Mouse (Mus musculus): ENCODE measurements at regions not wholly inside any gene's neighbourhood (a gene's known extent, or its start where the extent isn't known, plus 50 kb on each side); places are given as distances from the start of the nearest gene placed in this dataset.

DNA sequence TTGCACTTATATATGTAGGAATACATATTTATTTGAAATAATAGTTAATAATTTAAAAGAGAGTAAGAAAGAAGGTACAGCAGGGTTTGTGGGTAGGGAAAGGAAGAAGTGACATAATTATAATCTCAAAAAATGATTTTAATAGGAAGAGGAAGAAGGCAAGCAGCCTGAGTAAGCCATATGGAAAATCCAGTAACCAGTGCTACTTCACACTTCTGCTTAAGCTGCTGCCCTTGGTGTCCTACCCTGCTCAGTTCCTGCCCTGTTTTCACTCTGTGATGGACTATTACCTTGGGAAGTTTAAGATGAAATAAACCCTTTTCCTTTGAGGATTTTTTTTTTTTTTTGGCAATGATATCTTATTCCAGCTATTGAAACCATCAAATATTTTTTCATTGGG, 537.5 kb upstream of the Zeb2 start:
- Histone ChIP-seq H3K27me3 (ENCODE audit: control insufficient read depth, insufficient read depth, low read length, poor library complexity, severe bottlenecking) (no peaks in the 10 kb centered on the region), H3K9ac (ENCODE audit: low read depth, poor library complexity, severe bottlenecking) (no peak overlapping the region), H3K36me3 (ENCODE audit: control insufficient read depth, insufficient read depth, low read length, poor library complexity, severe bottlenecking) (no peaks in the 10 kb centered on the region), H3K9me3 (replicated peaks; ENCODE audit: control insufficient read depth, insufficient read depth, low read length, poor library complexity, severe bottlenecking) (no peaks in the 10 kb centered on the region), H3K4me3 (ENCODE audit: low read depth, low read length) (no peak overlapping the region), H3K27ac (ENCODE audit: insufficient read depth, low read length) (no peak overlapping the region), H3K4me1 (ENCODE audit: control insufficient read depth, insufficient read depth, low read length) (no peaks in the 10 kb centered on the region)
- TF ChIP-seq EP300 (IDR thresholded peaks at IDR 0.05; ENCODE audit: insufficient read depth, low read depth, low read length) = no peak
- no peak for TF ChIP-seq CTCF (IDR thresholded peaks at IDR 0.05; ENCODE audit: low read depth, low read length)

DNA sequence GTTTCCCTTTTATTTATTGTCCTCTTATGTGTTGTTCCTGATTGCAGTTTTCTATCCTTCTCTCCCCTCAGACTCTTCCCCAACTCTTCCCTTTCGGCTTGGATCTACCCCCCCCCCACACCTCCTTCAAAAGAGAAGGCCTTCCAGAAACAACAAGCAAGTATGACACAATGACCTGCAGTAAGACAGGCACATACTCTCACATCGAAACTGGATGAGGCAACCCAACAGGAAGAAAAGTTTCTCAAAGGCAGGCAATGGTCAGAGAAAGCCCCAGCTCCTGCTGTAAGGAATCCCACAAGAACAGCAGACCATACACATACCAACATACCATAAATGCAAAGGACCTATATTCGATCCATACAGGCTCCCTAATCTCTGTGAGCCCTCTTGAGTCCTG, 535.8 kb upstream of the Zeb2 start:
- no peaks in the 10 kb centered on the region for H3K36me3 ChIP-seq (ENCODE audit: control insufficient read depth, insufficient read depth, low read length, poor library complexity, severe bottlenecking)
- H3K9me3 ChIP-seq (replicated peaks; ENCODE audit: control insufficient read depth, insufficient read depth, low read length, poor library complexity, severe bottlenecking) = no peaks in the 10 kb centered on the region
- H3K4me1 ChIP-seq (ENCODE audit: control insufficient read depth, insufficient read depth, low read length) = no peaks in the 10 kb centered on the region
- H3K9ac ChIP-seq (ENCODE audit: low read depth, poor library complexity, severe bottlenecking) = no peak overlapping the region
- H3K4me3 ChIP-seq (ENCODE audit: low read depth, low read length) = no peak overlapping the region
- no peak for TF ChIP-seq EP300 (IDR thresholded peaks at IDR 0.05; ENCODE audit: insufficient read depth, low read depth, low read length)
- TF ChIP-seq CTCF (IDR thresholded peaks at IDR 0.05; ENCODE audit: low read depth, low read length) = no peak
- TF ChIP-seq POLR2A (IDR thresholded peaks at IDR 0.05; ENCODE audit: insufficient read depth, low read length) = no peak
- no peak overlapping the region for H3K27ac ChIP-seq (ENCODE audit: insufficient read depth, low read length)
- H3K27me3 ChIP-seq (ENCODE audit: control insufficient read depth, insufficient read depth, low read length, poor library complexity, severe bottlenecking) = no peaks in the 10 kb centered on the region

DNA sequence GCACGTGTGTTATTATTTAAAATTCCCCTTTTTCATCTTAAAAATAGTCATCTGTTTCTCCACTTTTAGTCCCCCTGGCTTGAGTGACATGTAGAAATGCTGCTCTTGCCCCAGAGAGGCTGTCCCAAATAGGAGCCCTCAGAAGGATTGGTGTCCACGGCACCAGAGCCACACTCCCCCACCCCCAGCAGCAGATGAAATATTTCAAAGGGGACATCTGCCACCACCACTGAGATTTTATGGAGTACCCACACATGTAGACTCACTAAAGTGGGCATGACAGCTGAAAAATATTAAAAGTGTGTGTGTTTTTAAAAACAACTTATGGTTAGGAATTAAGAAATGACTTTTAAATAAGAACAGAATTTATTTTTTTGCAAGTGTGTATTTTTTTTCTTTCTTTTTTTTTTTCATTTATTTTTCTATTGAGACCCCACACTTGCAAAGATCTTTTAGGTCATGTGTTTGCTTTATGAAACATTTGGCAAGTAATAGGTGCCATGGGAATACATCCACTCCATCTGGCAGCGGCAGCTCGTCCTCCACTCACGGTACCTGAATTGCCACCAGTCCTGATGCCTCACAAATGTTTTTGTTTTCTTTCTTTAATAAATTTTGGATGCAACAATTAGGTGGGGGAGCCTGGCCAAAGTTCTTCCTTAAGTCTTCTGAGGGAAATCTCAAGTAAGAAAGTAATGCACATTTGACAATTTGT, 533.2 kb upstream of the Zeb2 start:
- Histone ChIP-seq H3K27ac (ENCODE audit: insufficient read depth, low read length) (no peak overlapping the region), H3K4me1 (ENCODE audit: control insufficient read depth, insufficient read depth, low read length) (no peaks in the 10 kb centered on the region), H3K36me3 (ENCODE audit: control insufficient read depth, insufficient read depth, low read length, poor library complexity, severe bottlenecking) (no peaks in the 10 kb centered on the region), H3K9me3 (replicated peaks; ENCODE audit: control insufficient read depth, insufficient read depth, low read length, poor library complexity, severe bottlenecking) (no peaks in the 10 kb centered on the region), H3K9ac (ENCODE audit: low read depth, poor library complexity, severe bottlenecking) (no peak overlapping the region), H3K4me3 (ENCODE audit: low read depth, low read length) (no peak overlapping the region), H3K27me3 (ENCODE audit: control insufficient read depth, insufficient read depth, low read length, poor library complexity, severe bottlenecking) (no peaks in the 10 kb centered on the region)
- no peak for TF ChIP-seq EP300 (IDR thresholded peaks at IDR 0.05; ENCODE audit: insufficient read depth, low read depth, low read length)
- no peak for TF ChIP-seq CTCF (IDR thresholded peaks at IDR 0.05; ENCODE audit: low read depth, low read length)
- TF ChIP-seq POLR2A (IDR thresholded peaks at IDR 0.05; ENCODE audit: insufficient read depth, low read length) = no peak

DNA sequence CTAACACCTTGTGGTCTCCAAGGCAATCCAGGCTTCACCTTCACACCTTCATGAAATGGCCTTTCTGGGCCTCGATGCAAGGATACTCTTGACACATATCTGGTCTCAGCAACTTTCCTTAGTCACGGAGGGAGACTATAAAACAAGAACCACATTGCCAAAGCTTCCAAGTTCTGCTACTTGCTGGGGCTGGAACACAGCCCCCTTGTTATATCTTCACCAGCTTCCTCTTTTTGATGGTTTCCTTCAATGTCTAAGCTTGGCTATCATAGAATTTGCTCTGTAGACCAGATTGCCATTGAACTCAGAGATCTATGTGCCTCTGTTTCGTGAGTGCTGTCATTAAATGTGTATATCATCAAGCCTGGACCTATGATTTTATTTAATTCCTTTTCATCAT, 530.7 kb upstream of the Zeb2 start:
- Histone ChIP-seq H3K4me1 (ENCODE audit: control insufficient read depth, insufficient read depth, low read length) (no peaks in the 10 kb centered on the region), H3K27ac (ENCODE audit: insufficient read depth, low read length) (no peak overlapping the region), H3K9me3 (replicated peaks; ENCODE audit: control insufficient read depth, insufficient read depth, low read length, poor library complexity, severe bottlenecking) (no peaks in the 10 kb centered on the region), H3K27me3 (ENCODE audit: control insufficient read depth, insufficient read depth, low read length, poor library complexity, severe bottlenecking) (no peaks in the 10 kb centered on the region), H3K9ac (ENCODE audit: low read depth, poor library complexity, severe bottlenecking) (no peak overlapping the region), H3K36me3 (ENCODE audit: control insufficient read depth, insufficient read depth, low read length, poor library complexity, severe bottlenecking) (no peaks in the 10 kb centered on the region), H3K4me3 (ENCODE audit: low read depth, low read length) (no peak overlapping the region)
- TF ChIP-seq POLR2A (IDR thresholded peaks at IDR 0.05; ENCODE audit: insufficient read depth, low read length) (no peak), EP300 (IDR thresholded peaks at IDR 0.05; ENCODE audit: insufficient read depth, low read depth, low read length) (no peak), CTCF (IDR thresholded peaks at IDR 0.05; ENCODE audit: low read depth, low read length) (no peak)

DNA sequence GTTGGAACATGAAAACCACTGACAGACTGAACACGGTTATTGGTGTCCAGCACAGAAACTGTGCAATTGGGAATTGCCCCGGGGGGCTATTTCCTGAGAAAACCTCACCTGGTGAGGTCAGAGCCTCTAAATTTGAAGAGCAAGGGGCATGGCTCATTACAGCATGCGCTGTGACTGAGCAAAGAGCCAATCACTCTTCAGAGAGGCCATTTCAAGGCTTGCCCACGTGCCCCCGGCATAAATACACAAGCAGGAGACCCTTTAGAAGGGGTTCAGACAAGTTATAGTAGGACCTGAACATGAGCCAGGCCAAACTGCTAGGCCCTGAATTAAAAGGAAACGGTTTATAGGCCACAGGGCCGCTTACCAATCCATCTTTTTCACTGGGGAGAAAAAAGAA, 512.9 kb upstream of the Zeb2 start:
- no peaks in the 10 kb centered on the region for H3K9me3 ChIP-seq (replicated peaks; ENCODE audit: control insufficient read depth, insufficient read depth, low read length, poor library complexity, severe bottlenecking)
- H3K4me3 ChIP-seq (ENCODE audit: low read depth, low read length) = no peak overlapping the region
- TF ChIP-seq CTCF (IDR thresholded peaks at IDR 0.05; ENCODE audit: low read depth, low read length) (no peak), EP300 (IDR thresholded peaks at IDR 0.05; ENCODE audit: insufficient read depth, low read depth, low read length) (no peak), POLR2A (IDR thresholded peaks at IDR 0.05; ENCODE audit: insufficient read depth, low read length) (no peak)
- no peak overlapping the region for H3K27ac ChIP-seq (ENCODE audit: insufficient read depth, low read length)
- no peak overlapping the region for H3K9ac ChIP-seq (ENCODE audit: low read depth, poor library complexity, severe bottlenecking)
- no peaks in the 10 kb centered on the region for H3K36me3 ChIP-seq (ENCODE audit: control insufficient read depth, insufficient read depth, low read length, poor library complexity, severe bottlenecking)
- H3K27me3 ChIP-seq (ENCODE audit: control insufficient read depth, insufficient read depth, low read length, poor library complexity, severe bottlenecking) = no peaks in the 10 kb centered on the region
- H3K4me1 ChIP-seq (ENCODE audit: control insufficient read depth, insufficient read depth, low read length) = no peaks in the 10 kb centered on the region

DNA sequence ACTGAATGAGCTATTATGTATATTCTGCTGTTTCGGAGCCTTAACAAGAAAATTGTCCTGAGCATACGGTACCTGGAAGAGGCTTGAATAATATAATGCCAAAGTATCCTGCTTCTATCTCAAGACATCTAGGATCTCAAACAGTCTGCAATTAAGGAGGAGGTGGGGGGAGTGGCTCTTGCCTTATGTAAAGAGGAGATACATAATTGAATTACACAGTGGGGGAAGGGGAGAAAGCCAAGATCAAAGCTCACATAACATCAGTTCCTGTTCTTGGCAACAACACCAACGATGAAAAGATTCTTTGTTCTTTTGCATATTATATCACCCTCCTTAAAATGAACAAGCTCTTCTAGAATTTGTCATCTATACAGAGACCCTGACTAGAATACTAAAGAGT, 512.4 kb upstream of the Zeb2 start:
- Histone ChIP-seq H3K4me3 (ENCODE audit: low read depth, low read length) (no peak overlapping the region), H3K27ac (ENCODE audit: insufficient read depth, low read length) (no peak overlapping the region), H3K36me3 (ENCODE audit: control insufficient read depth, insufficient read depth, low read length, poor library complexity, severe bottlenecking) (no peaks in the 10 kb centered on the region), H3K4me1 (ENCODE audit: control insufficient read depth, insufficient read depth, low read length) (no peaks in the 10 kb centered on the region), H3K9ac (ENCODE audit: low read depth, poor library complexity, severe bottlenecking) (no peak overlapping the region), H3K9me3 (replicated peaks; ENCODE audit: control insufficient read depth, insufficient read depth, low read length, poor library complexity, severe bottlenecking) (no peaks in the 10 kb centered on the region), H3K27me3 (ENCODE audit: control insufficient read depth, insufficient read depth, low read length, poor library complexity, severe bottlenecking) (no peaks in the 10 kb centered on the region)
- TF ChIP-seq POLR2A (IDR thresholded peaks at IDR 0.05; ENCODE audit: insufficient read depth, low read length) (no peak), EP300 (IDR thresholded peaks at IDR 0.05; ENCODE audit: insufficient read depth, low read depth, low read length) (no peak), CTCF (IDR thresholded peaks at IDR 0.05; ENCODE audit: low read depth, low read length) (no peak)
